Mouse (Mus musculus): ENCODE measurements at regions not wholly inside any gene's neighbourhood (a gene's known extent, or its start where the extent isn't known, plus 50 kb on each side); places are given as distances from the start of the nearest gene placed in this dataset.
A peak's percentile ranks its signal among the peaks of the same experiment; 100 is the strongest.

GRCm38 (mm10) chrX:158920217-158920616 is 289.9 kb upstream of the Rps6ka3 start:
- intact Hi-C loops (cut with DNase I), result loop anchor here (5.0 to 10.0 kb wide), 4 partner anchors 875 to 1453 kb away; partner anchors contain the start of gene Cnksr2
- DNase-seq, result no peak

- no peak for DNase-seq
- intact Hi-C loops (cut with DNase I), result loop anchor here (5.0 to 10.0 kb wide), 4 partner anchors 877 to 1454 kb away; partner anchors contain the start of gene Cnksr2
Observed at GRCm38 (mm10) chrX:158921424-158921823, 288.7 kb upstream of the Rps6ka3 start.

- intact Hi-C loops (cut with DNase I), result loop anchor here (5.0 to 10.0 kb wide), 4 partner anchors 877 to 1455 kb away; partner anchors contain the start of gene Cnksr2
- DNase-seq, result peak; percentile 42 to 59
Observed at GRCm38 (mm10) chrX:158921838-158922450, 288.2 kb upstream of the Rps6ka3 start.

GRCm38 (mm10) chrX:158923081-158923561 is 287.0 kb upstream of the Rps6ka3 start:
- DNase-seq, result no peak
- intact Hi-C loops (cut with DNase I), result loop anchor here (5.0 to 10.0 kb wide), 4 partner anchors 878 to 1456 kb away; partner anchors contain the start of gene Cnksr2

GRCm38 (mm10) chrX:158923657-158924489 is 286.2 kb upstream of the Rps6ka3 start:
- DNase-seq, result no peak
- intact Hi-C loops (cut with DNase I), result loop anchor here (5.0 to 10.0 kb wide), 4 partner anchors 879 to 1457 kb away; partner anchors contain the start of gene Cnksr2

GRCm38 (mm10) chrX:158924490-158925398 is 285.4 kb upstream of the Rps6ka3 start:
- intact Hi-C loops (cut with DNase I), result loop anchor here (5.0 to 10.0 kb wide), 4 partner anchors 880 to 1457 kb away; partner anchors contain the start of gene Cnksr2
- no peak for DNase-seq

GRCm38 (mm10) chrX:158931864-158932263 is 278.2 kb upstream of the Rps6ka3 start:
- intact Hi-C loops (cut with DNase I), result no loop called here
- no peak for DNase-seq

- intact Hi-C loops (cut with DNase I), result no loop called here
- no peak for DNase-seq
Observed at GRCm38 (mm10) chrX:158947191-158947590, 262.9 kb upstream of the Rps6ka3 start.

- DNase-seq, result no peak
- intact Hi-C loops (cut with DNase I), result loop anchor here (10.0 kb wide), 1 partner anchor 293 kb away; no protein-coding TSS in a partner anchor
Observed at GRCm38 (mm10) chrX:158971726-158972125, 238.4 kb upstream of the Rps6ka3 start.

GRCm38 (mm10) chrX:158976648-158977047 is 233.5 kb upstream of the Rps6ka3 start:
- intact Hi-C loops (cut with DNase I), result loop anchor here (10.0 kb wide), 1 partner anchor 288 kb away; no protein-coding TSS in a partner anchor
- DNase-seq, result no peak

- intact Hi-C loops (cut with DNase I), result no loop called here
- no peak for DNase-seq
Observed at GRCm38 (mm10) chrX:158984721-158985120, 225.4 kb upstream of the Rps6ka3 start.

GRCm38 (mm10) chrX:158987676-158988075 is 222.4 kb upstream of the Rps6ka3 start:
- DNase-seq, result no peak
- intact Hi-C loops (cut with DNase I), result no loop called here

GRCm38 (mm10) chrX:159018955-159019354 is 191.2 kb upstream of the Rps6ka3 start:
- DNase-seq, result no peak
- intact Hi-C loops (cut with DNase I), result no loop called here

- intact Hi-C loops (cut with DNase I), result no loop called here
- no peak for DNase-seq
Observed at GRCm38 (mm10) chrX:159026311-159026710, 183.8 kb upstream of the Rps6ka3 start.

- intact Hi-C loops (cut with DNase I), result no loop called here
- DNase-seq, result no peak
Observed at GRCm38 (mm10) chrX:159031927-159032326, 178.2 kb upstream of the Rps6ka3 start.

- peak; percentile 69 to 75 for DNase-seq
- intact Hi-C loops (cut with DNase I), result loop anchor here (1.0 to 2.0 kb wide), 2 partner anchors 225 to 278 kb away; no protein-coding TSS in a partner anchor
Observed at GRCm38 (mm10) chrX:159043432-159043831, 166.7 kb upstream of the Rps6ka3 start.

GRCm38 (mm10) chrX:159047876-159048275 is 162.2 kb upstream of the Rps6ka3 start:
- no peak for DNase-seq
- intact Hi-C loops (cut with DNase I), result no loop called here

- no peak for DNase-seq
- intact Hi-C loops (cut with DNase I), result no loop called here
Observed at GRCm38 (mm10) chrX:159055689-159056461, 154.2 kb upstream of the Rps6ka3 start.

GRCm38 (mm10) chrX:159056462-159056805 is 153.7 kb upstream of the Rps6ka3 start:
- intact Hi-C loops (cut with DNase I), result no loop called here
- no peak for DNase-seq
